Mouse (Mus musculus): ENCODE measurements around the gene Mus81.
"Not testable (repeated sequence)": the region's sequence is repeated elsewhere in the genome, so short reads cannot be mapped to it uniquely, and the experiment has no call there.

Gene Mus81

GRCm38 (mm10) chr19:5492641-5493040 is 4.4 kb upstream of the Mus81 start:
- DNase-seq (ENCODE audit: low spot score in 2 of 2), result peak in 1 of 2 experiments; percentile 6

DNA sequence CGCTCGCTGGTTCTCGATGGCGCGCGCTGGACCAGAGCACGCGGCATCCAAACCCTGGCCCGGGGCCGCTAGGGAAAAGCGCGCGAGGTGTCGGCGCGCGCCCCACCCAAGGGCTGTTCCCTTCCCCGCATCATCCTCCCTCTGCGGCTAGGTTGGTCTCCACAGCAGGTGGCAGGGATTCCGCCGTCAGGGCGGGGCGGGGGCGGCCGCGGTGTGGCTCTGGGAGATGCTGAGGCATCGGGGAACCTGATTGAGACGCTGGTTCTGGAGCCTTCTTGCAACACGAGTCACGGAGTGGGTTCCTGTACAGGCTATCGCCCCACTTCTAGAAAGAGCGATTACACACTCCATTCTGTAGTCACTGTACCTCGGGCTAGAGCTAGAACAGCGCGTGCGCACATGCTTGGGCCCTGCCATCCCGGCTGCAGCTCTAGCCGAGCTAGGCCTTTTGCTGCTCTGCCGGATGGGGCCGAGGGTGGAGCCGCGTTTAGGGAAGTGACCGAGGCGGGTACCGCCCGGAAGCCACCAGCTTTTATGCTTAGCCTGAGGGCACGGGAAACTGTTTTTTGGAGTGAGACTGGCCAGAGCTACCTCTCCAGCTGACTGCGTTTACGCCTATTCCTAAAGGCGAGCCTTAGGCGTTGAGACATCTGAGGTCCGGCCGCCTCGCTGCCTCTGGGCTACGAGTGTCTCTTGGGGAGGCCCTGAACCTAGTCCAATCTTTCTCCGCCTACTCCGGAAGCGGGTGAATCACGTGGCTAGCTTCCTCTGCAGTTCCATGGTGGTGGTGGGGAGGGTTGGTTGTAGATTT is 2.9 kb upstream of the Mus81 start:
- DNase-seq (ENCODE audit: low spot score in 2 of 2), result peak; percentile 72 to 74

- DNase-seq (ENCODE audit: low spot score in 2 of 2), result peak; percentile 92 to 94
These were observed 2.2 kb upstream of the Mus81 start, which contains the start of gene Cfl1 for GRCm38 (mm10) chr19:5490313-5490897. TSS of gene Cfl1 (plus strand) at chr19:5490455.

DNA sequence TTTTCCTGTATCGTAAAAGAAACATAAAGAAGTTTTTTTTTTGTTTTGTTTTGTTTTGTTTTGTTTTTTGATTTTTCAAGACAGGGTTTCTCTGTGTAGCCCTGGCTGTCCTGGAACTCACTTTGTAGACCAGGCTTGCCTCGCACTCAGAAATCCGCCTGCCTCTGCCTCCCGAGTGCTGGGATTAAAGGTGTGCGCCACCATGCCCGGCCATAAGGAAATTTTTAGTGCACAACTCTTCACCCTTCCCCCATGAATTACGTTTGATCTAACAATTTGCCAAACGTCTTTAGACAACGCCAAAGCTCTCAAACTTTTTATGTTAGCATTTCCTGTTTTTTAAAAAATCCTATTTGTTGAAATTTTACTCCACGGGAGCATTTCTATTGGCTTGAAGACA is 1.5 kb upstream of the Mus81 start:
- DNase-seq (ENCODE audit: low spot score in 2 of 2), result not testable (repeated sequence)

DNA sequence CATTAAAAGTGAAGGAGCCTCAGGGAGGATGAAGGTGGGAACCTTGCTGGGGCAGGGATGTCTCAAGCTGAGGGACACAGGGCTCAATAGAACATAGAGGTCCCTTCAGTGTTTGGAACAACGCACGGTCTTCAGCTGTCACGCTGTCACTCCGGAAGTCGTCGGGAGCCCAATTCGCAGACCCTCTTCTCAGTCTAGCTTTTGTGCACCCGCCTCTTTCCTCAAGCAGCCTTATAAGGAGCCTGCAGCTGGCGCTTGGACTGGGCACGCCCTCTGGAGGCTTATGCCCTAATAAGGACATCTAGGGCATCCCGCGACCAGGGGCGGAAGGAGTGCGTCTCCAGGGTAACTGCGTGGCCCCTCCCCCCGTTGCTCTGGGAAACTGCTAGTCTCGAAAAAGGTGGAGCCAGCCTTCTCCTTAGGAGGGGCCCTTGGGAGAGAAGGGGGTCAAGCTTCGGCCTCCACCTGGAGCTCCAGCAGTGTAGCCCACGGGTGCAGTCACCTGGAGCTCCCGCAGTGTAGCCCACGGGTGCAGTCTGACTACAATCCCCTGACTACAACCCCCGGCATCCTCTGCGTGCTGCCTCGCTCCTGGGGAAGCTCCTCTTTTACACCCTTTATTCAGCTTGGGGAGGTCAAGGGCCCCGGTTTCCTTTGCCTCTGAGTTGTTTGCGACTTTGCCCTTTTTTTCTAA is 823 bp upstream of the Mus81 start:
- peak; percentile 97 to 98 for DNase-seq (ENCODE audit: low spot score in 2 of 2)

GRCm38 (mm10) chr19:5486771-5487170 is 1.4 kb downstream of the Mus81 start:
- DNase-seq (ENCODE audit: low spot score in 2 of 2), result no peak

DNA sequence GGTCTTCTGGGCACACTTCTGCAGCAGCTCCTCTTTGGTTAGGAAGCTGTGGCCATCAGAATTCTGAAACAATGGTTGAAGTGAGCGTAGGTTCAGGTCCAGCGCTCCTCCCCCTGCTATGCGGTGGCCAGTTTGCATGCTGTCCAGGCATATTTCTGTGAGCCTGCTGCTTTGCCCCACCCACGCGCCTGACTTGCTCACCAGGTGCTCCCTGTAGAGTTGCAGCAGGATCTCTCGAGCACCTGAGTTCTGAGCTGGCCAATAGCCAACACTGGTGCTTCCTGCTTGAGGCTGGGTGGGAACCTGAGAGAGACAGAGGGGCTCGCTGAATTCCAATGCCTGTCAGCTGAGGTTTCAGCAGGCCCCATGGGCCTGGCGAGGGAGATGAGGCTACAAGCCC is 1.9 kb downstream of the Mus81 start:
- no peak for DNase-seq (ENCODE audit: low spot score in 2 of 2)

DNA sequence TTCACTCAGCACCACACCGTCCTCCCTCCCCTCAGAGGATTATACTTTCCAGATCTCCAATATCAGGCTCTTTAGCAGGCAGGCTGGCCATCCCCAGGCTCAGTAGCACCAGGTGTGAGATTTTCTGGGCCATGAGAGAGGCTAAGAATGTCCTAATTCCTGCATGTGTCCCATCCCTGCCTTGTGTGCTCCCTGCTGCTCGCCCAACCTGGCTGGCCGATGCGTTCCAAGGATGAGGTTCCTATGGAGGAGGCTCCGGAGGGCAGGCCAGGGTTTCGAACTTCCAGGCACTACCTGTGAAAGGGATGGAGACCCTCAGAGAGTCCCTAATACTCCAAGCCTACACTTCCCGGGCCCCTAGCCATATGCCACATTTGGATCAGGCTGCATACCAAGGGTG is 2.4 kb downstream of the Mus81 start:
- no peak for DNase-seq (ENCODE audit: low spot score in 2 of 2)

DNA sequence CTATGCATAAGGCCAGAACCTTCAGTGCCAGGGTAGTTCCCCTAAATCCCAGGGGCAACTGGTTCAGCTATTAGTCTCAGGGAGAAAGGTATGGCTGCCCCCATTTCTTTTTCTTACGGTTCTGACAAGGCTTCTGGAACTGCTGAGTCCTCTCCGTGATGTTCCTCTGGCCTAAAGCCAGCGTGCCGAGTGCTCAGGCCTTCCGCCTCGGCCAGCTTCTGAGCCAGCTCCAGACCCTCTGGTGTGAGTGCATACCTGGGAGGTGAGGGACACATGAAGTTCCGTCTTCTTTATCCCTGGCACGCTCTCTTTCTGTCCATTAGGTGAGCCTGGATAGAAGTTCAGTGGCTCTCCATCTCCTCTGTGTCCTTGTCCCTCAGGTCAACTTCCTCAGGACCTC is 2.8 kb downstream of the Mus81 start:
- DNase-seq (ENCODE audit: low spot score in 2 of 2), result no peak

- no peak for DNase-seq (ENCODE audit: low spot score in 2 of 2)
These were observed 3.7 kb downstream of the Mus81 start for GRCm38 (mm10) chr19:5484496-5484895.

GRCm38 (mm10) chr19:5483386-5484359 is 4.5 kb downstream of the Mus81 start:
- no peak for DNase-seq (ENCODE audit: low spot score in 2 of 2)

GRCm38 (mm10) chr19:5481398-5481797 is 6.8 kb downstream of the Mus81 start:
- no peak for DNase-seq (ENCODE audit: low spot score in 2 of 2)

GRCm38 (mm10) chr19:5480016-5480415 is 8.2 kb downstream of the Mus81 start:
- no peak for DNase-seq (ENCODE audit: low spot score in 2 of 2)

GRCm38 (mm10) chr19:5477668-5478300 is 10.4 kb downstream of the Mus81 start:
- DNase-seq (ENCODE audit: low spot score in 2 of 2), result no peak

GRCm38 (mm10) chr19:5477004-5477667 is 11.1 kb downstream of the Mus81 start:
- DNase-seq (ENCODE audit: low spot score in 2 of 2), result no peak

GRCm38 (mm10) chr19:5475069-5475714 is 13.0 kb downstream of the Mus81 start:
- no peak for DNase-seq (ENCODE audit: low spot score in 2 of 2)

DNA sequence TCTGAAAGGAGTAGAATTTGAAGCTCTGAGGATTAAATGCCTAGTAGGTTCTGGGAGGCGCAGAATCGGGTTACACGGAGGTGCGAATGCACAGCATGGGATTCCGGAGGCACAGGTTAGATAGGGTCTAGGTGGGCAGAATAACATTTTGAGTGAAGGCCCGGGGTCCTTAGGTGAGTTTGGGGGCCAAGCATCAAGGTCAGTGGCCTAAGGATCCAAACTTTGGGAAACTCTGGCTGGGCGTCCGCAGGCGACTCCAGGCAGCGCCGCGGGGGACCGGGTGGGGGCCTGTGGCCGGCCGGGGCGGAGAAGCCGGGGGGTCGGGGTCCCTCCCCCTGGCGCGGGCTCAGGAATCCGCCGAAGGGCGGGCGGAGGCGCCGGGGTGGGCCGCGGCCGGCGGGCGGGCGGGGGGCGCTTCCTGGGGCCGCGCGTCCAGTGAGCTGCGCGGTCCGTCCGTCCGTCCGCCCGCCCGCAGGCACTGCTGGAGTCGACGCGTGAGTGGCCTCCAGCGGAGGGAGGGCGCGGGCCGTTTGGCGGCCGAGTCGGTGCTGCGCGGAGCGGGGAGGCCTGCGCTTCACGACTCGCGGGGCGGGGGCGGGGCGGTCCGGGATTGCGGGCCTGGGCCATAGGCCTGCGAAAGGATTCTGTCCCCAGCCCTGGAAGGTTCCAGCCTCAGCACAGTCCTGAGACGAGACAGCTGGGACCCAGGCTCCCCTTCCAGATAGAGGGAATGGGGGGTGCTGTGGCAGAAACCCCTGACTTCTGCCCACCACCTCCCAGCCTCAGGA is 13.7 kb downstream of the Mus81 start:
- no peak for DNase-seq (ENCODE audit: low spot score in 2 of 2)

GRCm38 (mm10) chr19:5473720-5474119 is 14.5 kb downstream of the Mus81 start, which contains the start of gene Efemp2:
TSS of gene Efemp2 (plus strand) at chr19:5473954.
- DNase-seq (ENCODE audit: low spot score in 2 of 2), result peak; percentile 65 to 75

DNA sequence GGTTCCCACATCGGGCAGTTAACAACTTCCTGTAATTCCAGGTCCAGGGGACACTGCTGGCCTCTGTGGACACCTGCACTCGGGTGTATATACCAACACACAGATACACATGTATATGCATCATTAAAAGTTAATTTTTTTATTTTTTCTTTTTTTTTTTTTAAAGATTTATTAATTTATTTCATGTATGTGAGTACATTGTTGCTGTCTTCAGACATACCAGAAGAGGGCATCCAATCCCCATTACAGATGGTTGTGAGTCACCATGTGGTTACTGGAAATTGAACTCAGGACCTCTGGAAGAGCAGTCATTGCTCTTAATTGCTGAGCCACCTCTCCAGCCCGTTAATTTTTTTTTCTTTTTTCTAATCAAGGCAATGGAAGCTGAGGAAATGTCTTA is 15.3 kb downstream of the Mus81 start:
- DNase-seq (ENCODE audit: low spot score in 2 of 2), result no peak
